Mouse (Mus musculus): ENCODE results near the gene Caskin1.

Caskin1 gene

GRCm38 (mm10) chr17:24472512-24472911 is 15.9 kb upstream of the Caskin1 start:
- peak; percentile 67 for DNase-seq

- no peak for DNase-seq
Observed at GRCm38 (mm10) chr17:24473612-24474275, 14.7 kb upstream of the Caskin1 start, which contains the start of gene Bricd5. TSS of gene Bricd5 (plus strand) at chr17:24473884.

GRCm38 (mm10) chr17:24474557-24474956 is 13.8 kb upstream of the Caskin1 start:
- no peak for DNase-seq

GRCm38 (mm10) chr17:24475586-24475985 is 12.8 kb upstream of the Caskin1 start:
- DNase-seq: no peak

- no peak for DNase-seq
Observed at GRCm38 (mm10) chr17:24476022-24476776, 12.2 kb upstream of the Caskin1 start.

- DNase-seq: peak; percentile 40
Observed at GRCm38 (mm10) chr17:24477053-24477984, 11.1 kb upstream of the Caskin1 start.

GRCm38 (mm10) chr17:24477985-24478600 is 10.3 kb upstream of the Caskin1 start:
- peak; percentile 47 for DNase-seq

GRCm38 (mm10) chr17:24478663-24479380 is 9.6 kb upstream of the Caskin1 start, which contains the start of gene Mlst8:
TSS of gene Mlst8 (minus strand) at chr17:24479078.
- DNase-seq: peak; percentile 99

- no peak for DNase-seq
Observed at GRCm38 (mm10) chr17:24479431-24479830, 9.0 kb upstream of the Caskin1 start.

GRCm38 (mm10) chr17:24480201-24480826 is 8.1 kb upstream of the Caskin1 start:
- DNase-seq: no peak

- DNase-seq: no peak
Observed at GRCm38 (mm10) chr17:24481027-24481815, 7.2 kb upstream of the Caskin1 start.

- no peak for DNase-seq
Observed at GRCm38 (mm10) chr17:24483495-24483894, 4.9 kb upstream of the Caskin1 start.

GRCm38 (mm10) chr17:24485090-24485860 is 3.1 kb upstream of the Caskin1 start:
- no peak for DNase-seq

GRCm38 (mm10) chr17:24488662-24489264 is 362 bp downstream of the Caskin1 start:
- DNase-seq: peak; percentile 52

GRCm38 (mm10) chr17:24489265-24490030 is 1.0 kb downstream of the Caskin1 start:
- peak; percentile 31 for DNase-seq

GRCm38 (mm10) chr17:24490399-24490798 is 2.0 kb downstream of the Caskin1 start:
- DNase-seq: no peak

- peak; percentile 53 for DNase-seq
Observed at GRCm38 (mm10) chr17:24494627-24495335, 6.4 kb downstream of the Caskin1 start.

GRCm38 (mm10) chr17:24495443-24495842 is 7.0 kb downstream of the Caskin1 start:
- DNase-seq: no peak

Measured in cerebellum, adult 8-10 months (tissue).